Mouse (Mus musculus) ES-Bruce4 (cell line): ENCODE results near the gene Ice2. TPM values are rescaled to one million over a fixed set of nuclear protein-coding genes. Genes with fewer than 3 reads are reported as not detected.

ENCODE experiments used
- H3K27ac ChIP-seq: 2 replicates; pipeline ENCODE4 v1.5.1; 2012; ENCODE audit warnings: low read length, inconsistent platforms; ENCODE audit not compliant: insufficient read depth
- H3K27me3 ChIP-seq: 2 replicates; pipeline ENCODE4 v1.6.1; 2012; ENCODE audit warnings: mild to moderate bottlenecking, low read length, inconsistent platforms; ENCODE audit not compliant: control insufficient read depth, poor library complexity, insufficient read depth, severe bottlenecking
- H3K36me3 ChIP-seq: 2 replicates; pipeline ENCODE4 v1.6.1; 2012; ENCODE audit warnings: inconsistent platforms, mild to moderate bottlenecking, low read length, moderate library complexity; ENCODE audit not compliant: control insufficient read depth, poor library complexity, insufficient read depth, severe bottlenecking
- H3K4me1 ChIP-seq: one replicate; pipeline ENCODE4 v1.8.1; 2011; ENCODE audit warnings: low read length; ENCODE audit not compliant: control insufficient read depth, insufficient read depth
- H3K4me3 ChIP-seq: 2 replicates; pipeline ENCODE4 v1.5.1; 2011; ENCODE audit warnings: low read depth, mild to moderate bottlenecking, low read length
- H3K9ac ChIP-seq: 2 replicates; pipeline ENCODE4 v1.6.1; 2012; ENCODE audit warnings: low read depth, mild to moderate bottlenecking, inconsistent platforms; ENCODE audit not compliant: poor library complexity, severe bottlenecking
- H3K9me3 ChIP-seq: replicated peaks from 2 replicates; pipeline ENCODE4 v1.6.1; 2012; ENCODE audit warnings: mild to moderate bottlenecking, low read length, inconsistent platforms; ENCODE audit not compliant: control insufficient read depth, poor library complexity, insufficient read depth, severe bottlenecking
- CTCF ChIP-seq: IDR thresholded peaks from one replicate; pipeline ENCODE4 v1.8.1; 2011; ENCODE audit warnings: low read depth, low read length
- EP300 ChIP-seq: IDR thresholded peaks from 2 replicates; pipeline ENCODE4 v1.6.1; 2011; ENCODE audit warnings: low read depth, low read length; ENCODE audit not compliant: insufficient read depth
- POLR2A ChIP-seq: IDR thresholded peaks from one replicate; pipeline ENCODE4 v1.8.1; 2011; ENCODE audit warnings: low read length; ENCODE audit not compliant: insufficient read depth
- polyA plus RNA-seq: library from polyadenylated mRNA; stranded (reverse); fragments of >200 nt; gene quantifications from 2 replicates; pipeline ENCODE4 v1.2.4, GENCODE M21; 2011; ENCODE audit warnings: low read depth; ENCODE audit not compliant: missing spikeins, insufficient read depth, insufficient read length

Gene Ice2
- polyA plus RNA-seq, 1 experiment, result 25.7 TPM

DNA sequence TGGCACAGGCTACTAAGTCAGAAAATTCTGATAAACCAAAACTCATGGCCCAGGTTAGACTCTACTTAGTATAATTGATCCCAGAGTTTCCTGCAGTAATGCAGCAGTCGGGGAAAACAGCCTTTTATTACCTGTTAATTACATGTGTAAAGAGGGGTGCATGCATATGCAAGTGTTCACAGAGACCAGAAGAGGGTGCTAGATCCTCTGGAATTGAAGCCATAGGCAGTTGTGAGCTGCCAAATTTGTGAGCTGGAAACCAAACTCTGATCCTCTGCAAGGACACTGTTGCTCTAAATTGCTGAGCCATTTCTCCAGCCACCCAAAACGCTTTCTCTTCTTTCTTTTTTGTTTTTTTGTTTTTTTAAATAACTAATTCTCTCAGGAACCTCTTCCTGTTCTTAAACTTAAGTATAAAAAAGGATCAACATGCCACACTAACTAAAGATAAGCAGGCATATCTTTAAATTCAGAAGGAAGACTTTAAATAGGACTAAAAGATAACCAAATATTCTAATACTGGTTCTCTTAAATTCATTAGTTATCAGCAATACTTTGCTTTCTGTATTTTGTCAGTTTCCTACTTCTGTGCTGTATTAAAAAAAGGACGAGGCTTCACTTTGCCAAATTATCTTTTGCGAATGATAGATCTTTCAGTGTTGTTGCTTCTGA, 20.6 kb upstream of the Ice2 start:
- Histone ChIP-seq H3K36me3 (no peaks in the 10 kb centered on the region), H3K4me1 (no peaks in the 10 kb centered on the region), H3K9me3 (no peaks in the 10 kb centered on the region; the same call in 1 of the 2 replicates), H3K27ac (no peak overlapping the region), H3K4me3 (no peak overlapping the region), H3K9ac (no peak overlapping the region), H3K27me3 (no peaks in the 10 kb centered on the region)
- TF ChIP-seq POLR2A, result no peak
- no peak for TF ChIP-seq EP300
- no peak for TF ChIP-seq CTCF

DNA sequence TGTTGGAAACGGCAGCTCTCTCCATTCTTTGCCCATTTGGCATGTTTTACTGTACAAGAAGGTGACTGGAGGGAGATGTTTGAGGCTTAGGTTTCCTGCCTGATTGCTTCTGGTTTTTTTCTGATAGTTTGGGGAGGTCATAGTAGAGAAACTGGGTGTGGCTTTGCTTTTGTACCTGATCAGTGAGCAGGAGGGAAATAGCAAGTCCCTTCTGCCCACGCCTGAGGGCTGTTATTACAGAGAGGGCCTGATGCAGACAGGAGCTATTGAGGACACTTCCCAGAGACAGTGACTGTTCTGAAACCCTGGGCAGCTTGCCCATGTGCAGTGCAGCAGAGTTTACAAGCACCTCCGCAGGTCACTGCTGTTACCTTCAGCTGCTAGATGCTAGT, 20.1 kb upstream of the Ice2 start:
- TF ChIP-seq EP300, result no peak
- TF ChIP-seq CTCF, result no peak
- no peak for TF ChIP-seq POLR2A
- no peaks in the 10 kb centered on the region for H3K4me1 ChIP-seq
- H3K27me3 ChIP-seq, result no peaks in the 10 kb centered on the region
- H3K36me3 ChIP-seq, result no peaks in the 10 kb centered on the region
- H3K9ac ChIP-seq, result no peak overlapping the region
- no peak overlapping the region for H3K27ac ChIP-seq
- H3K9me3 ChIP-seq, result no peaks in the 10 kb centered on the region; the same call in 1 of the 2 replicates
- no peak overlapping the region for H3K4me3 ChIP-seq

DNA sequence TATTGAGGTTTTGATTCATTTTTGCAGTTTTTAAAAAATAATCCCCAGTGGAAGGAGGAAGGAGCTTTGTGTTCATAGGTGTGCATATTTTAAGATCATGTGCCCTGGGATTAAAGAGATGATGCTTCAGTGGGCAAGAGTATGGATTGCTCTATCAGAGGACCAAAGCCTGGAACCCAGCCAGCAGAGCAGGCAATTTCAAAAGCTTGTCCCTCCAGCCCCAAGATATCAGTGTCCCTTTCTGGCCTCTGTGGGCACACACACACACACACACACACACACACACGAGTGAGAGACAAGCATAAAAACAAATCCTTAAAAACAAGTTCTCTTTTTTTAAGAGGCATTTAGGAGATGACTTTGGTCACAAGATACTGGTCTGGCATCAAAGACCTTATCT, 17.2 kb upstream of the Ice2 start:
- Histone ChIP-seq H3K4me1 (no peaks in the 10 kb centered on the region), H3K27ac (no peak overlapping the region), H3K4me3 (no peak overlapping the region), H3K9me3 (no peaks in the 10 kb centered on the region; the same call in 1 of the 2 replicates), H3K9ac (no peak overlapping the region), H3K36me3 (no peaks in the 10 kb centered on the region), H3K27me3 (no peaks in the 10 kb centered on the region)
- no peak for TF ChIP-seq POLR2A

DNA sequence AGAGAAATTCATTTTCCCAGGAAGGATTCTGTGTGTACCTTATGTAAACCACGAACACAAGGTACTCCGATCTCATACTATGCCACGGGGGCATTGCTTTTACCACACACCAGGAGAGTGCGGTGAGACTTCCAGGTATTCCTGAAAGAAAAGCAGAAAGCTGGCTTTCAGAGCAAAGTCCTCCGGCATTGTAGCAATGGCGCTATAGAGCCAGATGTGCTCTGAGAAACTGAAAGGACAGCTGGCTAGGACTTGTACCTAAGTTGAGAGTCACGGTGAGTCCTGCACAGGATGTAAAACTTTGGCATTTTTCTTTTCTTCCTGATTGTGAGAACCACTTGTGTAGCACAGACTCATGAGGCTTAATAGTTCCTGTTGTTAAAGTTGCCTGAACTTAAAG, 16.0 kb upstream of the Ice2 start:
- H3K36me3 ChIP-seq, result no peaks in the 10 kb centered on the region
- TF ChIP-seq EP300, result no peak
- no peak for TF ChIP-seq CTCF
- TF ChIP-seq POLR2A, result no peak

DNA sequence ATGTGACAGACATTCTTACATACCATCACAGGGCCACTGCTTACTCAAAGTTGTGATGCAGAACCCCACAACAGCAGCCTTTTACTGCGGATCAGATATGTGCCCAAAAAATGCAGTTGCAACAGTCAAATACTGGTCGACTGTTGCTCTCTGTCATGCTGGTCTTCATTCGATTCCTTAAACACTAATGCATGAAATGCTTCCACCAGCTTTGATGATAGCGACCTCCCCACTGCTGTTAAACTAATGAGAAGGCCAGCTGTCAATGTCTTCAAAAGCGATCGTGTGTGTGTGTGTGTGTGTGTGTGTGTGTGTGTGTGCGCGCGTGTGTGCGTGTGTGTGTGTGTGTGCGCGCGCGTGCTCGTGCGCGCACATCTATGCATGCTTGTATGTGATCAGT, 13.2 kb upstream of the Ice2 start:
- no peaks in the 10 kb centered on the region for H3K4me1 ChIP-seq
- H3K9me3 ChIP-seq, result no peaks in the 10 kb centered on the region
- H3K27ac ChIP-seq, result no peak overlapping the region
- H3K4me3 ChIP-seq, result no peak overlapping the region
- no peaks in the 10 kb centered on the region for H3K27me3 ChIP-seq
- no peak overlapping the region for H3K9ac ChIP-seq
- no peaks in the 10 kb centered on the region for H3K36me3 ChIP-seq
- TF ChIP-seq CTCF (no peak), EP300 (no peak), POLR2A (no peak)

More for the DNA sequence above, 16.0 kb upstream of the Ice2 start:
- H3K9me3 ChIP-seq, result no peaks in the 10 kb centered on the region; the same call in 1 of the 2 replicates
- H3K9ac ChIP-seq, result no peak overlapping the region
- H3K4me3 ChIP-seq, result no peak overlapping the region
- no peaks in the 10 kb centered on the region for H3K27me3 ChIP-seq
- H3K4me1 ChIP-seq, result no peaks in the 10 kb centered on the region
- H3K27ac ChIP-seq, result no peak overlapping the region

DNA sequence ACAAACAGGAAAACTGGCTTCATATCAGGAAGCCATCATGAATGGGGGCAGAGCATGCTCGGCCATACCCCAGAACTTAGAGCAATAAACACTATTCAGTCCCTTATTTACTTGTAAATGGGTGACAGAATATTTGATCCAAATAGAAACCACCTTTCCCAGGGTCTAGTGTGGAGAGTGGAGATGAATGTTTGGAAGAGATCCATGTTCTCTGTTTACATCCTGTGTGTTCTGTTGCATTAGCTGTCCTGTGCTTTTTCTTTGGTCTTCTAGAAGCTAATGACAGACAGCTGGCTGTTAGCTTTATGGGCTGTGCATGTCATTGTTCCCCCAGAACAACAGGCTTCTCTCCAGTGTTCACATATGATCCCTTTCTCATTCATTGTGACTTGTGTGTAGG, 12.8 kb upstream of the Ice2 start:
- H3K4me1 ChIP-seq, result no peaks in the 10 kb centered on the region
- no peak overlapping the region for H3K27ac ChIP-seq
- TF ChIP-seq POLR2A (no peak), EP300 (no peak), CTCF (no peak)
- H3K36me3 ChIP-seq, result no peaks in the 10 kb centered on the region
- H3K27me3 ChIP-seq, result no peaks in the 10 kb centered on the region
- H3K9ac ChIP-seq, result no peak overlapping the region
- H3K4me3 ChIP-seq, result no peak overlapping the region
- no peaks in the 10 kb centered on the region for H3K9me3 ChIP-seq

DNA sequence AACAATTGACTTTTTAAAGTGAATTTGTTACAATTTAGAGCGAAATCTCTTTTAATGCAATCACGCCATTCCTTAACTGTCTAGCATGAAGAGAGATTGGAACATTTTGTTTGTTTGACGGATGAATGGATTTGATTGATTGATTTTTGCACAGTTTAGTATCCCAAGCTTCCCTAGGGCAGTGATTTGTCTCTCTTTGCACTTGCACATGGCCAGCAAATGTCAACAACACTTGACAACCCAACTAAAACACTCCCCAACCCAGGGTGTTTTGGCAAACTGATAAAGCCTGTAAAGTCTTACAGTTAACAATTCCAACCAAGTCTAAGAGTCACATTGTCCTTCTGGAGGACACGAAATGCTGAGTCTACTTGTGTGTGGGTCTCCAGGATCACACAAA, 10.4 kb upstream of the Ice2 start:
- no peaks in the 10 kb centered on the region for H3K36me3 ChIP-seq
- H3K27ac ChIP-seq, result no peak overlapping the region
- peaks cover 2% of the 10 kb centered on the region for H3K4me1 ChIP-seq
- H3K9me3 ChIP-seq, result no peaks in the 10 kb centered on the region
- H3K4me3 ChIP-seq, result no peak overlapping the region
- H3K9ac ChIP-seq, result no peak overlapping the region
- H3K27me3 ChIP-seq, result no peaks in the 10 kb centered on the region
- TF ChIP-seq CTCF (no peak), POLR2A (no peak), EP300 (no peak)
